Mouse (Mus musculus) midbrain, embryonic 16.5 days (tissue): ENCODE measurements around the gene Rbms2. TPM values are rescaled to one million over a fixed set of nuclear protein-coding genes. Genes with fewer than 3 reads are reported as not detected.
"Not testable (repeated sequence)": the region's sequence is repeated elsewhere in the genome, so short reads cannot be mapped to it uniquely, and the experiment has no call there.

Source experiments
- ATAC-seq: fragments of 200-750 bp; cut with Nextera tagmentation; 2 replicates; pipeline ENCODE4 v1.8.0; 2017; ENCODE audit warnings: moderate TSS enrichment
- H3K27ac ChIP-seq: fragments of 300-500 bp; sonication (generic); 2 replicates; pipeline ENCODE4 v1.5.1; 2014; ENCODE audit warnings: mild to moderate bottlenecking, low read length, mixed read lengths
- H3K27me3 ChIP-seq: fragments of 300-500 bp; sonication (generic); 2 replicates; pipeline ENCODE4 v1.6.1; 2014; ENCODE audit warnings: low read depth, low read length, mixed read lengths; ENCODE audit not compliant: control insufficient read depth, insufficient read depth
- H3K36me3 ChIP-seq: fragments of 300-500 bp; sonication (generic); 2 replicates; pipeline ENCODE4 v1.6.1; 2014; ENCODE audit warnings: mild to moderate bottlenecking, low read length, moderate library complexity, mixed read lengths; ENCODE audit not compliant: control insufficient read depth, insufficient read depth
- H3K4me1 ChIP-seq: fragments of 300-500 bp; sonication (generic); 2 replicates; pipeline ENCODE4 v1.6.1; 2014; ENCODE audit warnings: mild to moderate bottlenecking, low read length, mixed read lengths; ENCODE audit not compliant: control insufficient read depth, insufficient read depth
- H3K4me2 ChIP-seq: fragments of 300-500 bp; sonication (generic); 2 replicates; pipeline ENCODE4 v1.6.1; 2014; ENCODE audit warnings: mild to moderate bottlenecking, low read length, mixed read lengths
- H3K4me3 ChIP-seq: fragments of 300-500 bp; sonication (generic); 2 replicates; pipeline ENCODE4 v1.5.1; 2014; ENCODE audit warnings: low read depth, mild to moderate bottlenecking, low read length, moderate library complexity, mixed read lengths
- H3K9ac ChIP-seq: fragments of 300-500 bp; sonication (generic); 2 replicates; pipeline ENCODE4 v1.6.1; 2014; ENCODE audit warnings: low read depth, low read length, mixed read lengths
- H3K9me3 ChIP-seq: fragments of 300-500 bp; sonication (generic); replicated peaks from 2 replicates; pipeline ENCODE4 v1.6.1; 2014; ENCODE audit warnings: mild to moderate bottlenecking, low read length, mixed read lengths; ENCODE audit not compliant: control insufficient read depth, poor library complexity, severe bottlenecking
- WGBS: fragments of 180-500 bp; shearing (Covaris S2); extraction: QIAGEN DNeasy Blood & Tissue Kit; methylation state at CpG from one replicate; pipeline ENCODE4 v1.1.7; 2014; 5-methylcytosine and 5-hydroxymethylcytosine counted together
- polyA plus RNA-seq: library from polyadenylated mRNA; unstranded; fragments of >200 nt; fragmentation: Nextera tagmentation; extraction: Ambion mirVana; gene quantifications from 2 replicates; pipeline ENCODE4 v1.2.1, GENCODE M21; 2015

The Rbms2 gene
- polyA plus RNA-seq, 1 experiment from 2014 or later, result 7.8 TPM

- 81% methylated on average over 6 of the region's 6 CpGs for WGBS
These were observed 5.3 kb upstream of the Rbms2 start for GRCm38 (mm10) chr10:128185277-128185940.

GRCm38 (mm10) chr10:128184296-128184695, 4.2 kb upstream of the Rbms2 start:
- Histone ChIP-seq H3K9ac (no peak overlapping the region), H3K36me3 (no peaks in the 10 kb centered on the region), H3K4me1 (peaks cover 3% of the 10 kb centered on the region; the same call in 1 of the 2 replicates), H3K4me3 (no peak overlapping the region), H3K27me3 (no peaks in the 10 kb centered on the region), H3K9me3 (no peaks in the 10 kb centered on the region), H3K27ac (no peak overlapping the region), H3K4me2 (no peak overlapping the region)
- WGBS, result 95% methylated on average over 2 of the region's 2 CpGs
- no peak for ATAC-seq

More at GRCm38 (mm10) chr10:128185277-128185940, 5.3 kb upstream of the Rbms2 start:
- Histone ChIP-seq H3K9ac (no peak overlapping the region), H3K27ac (no peak overlapping the region), H3K4me3 (no peak overlapping the region), H3K9me3 (no peaks in the 10 kb centered on the region), H3K4me2 (no peak overlapping the region), H3K27me3 (no peaks in the 10 kb centered on the region), H3K36me3 (no peaks in the 10 kb centered on the region), H3K4me1 (peaks cover 3% of the 10 kb centered on the region; the same call in 1 of the 2 replicates)
- ATAC-seq, result no peak

- no peak overlapping the region for H3K27ac ChIP-seq
- H3K9me3 ChIP-seq, result no peaks in the 10 kb centered on the region
- WGBS, result 82% methylated on average over 4 of the region's 4 CpGs
- no peak overlapping the region for H3K4me2 ChIP-seq
- peaks cover 8% of the 10 kb centered on the region for H3K4me1 ChIP-seq
- no peak; the same call in 1 of the 2 replicates for ATAC-seq
- no peak overlapping the region for H3K9ac ChIP-seq
- no peaks in the 10 kb centered on the region for H3K27me3 ChIP-seq
- no peaks in the 10 kb centered on the region for H3K36me3 ChIP-seq
- no peak overlapping the region for H3K4me3 ChIP-seq
These were observed 2.8 kb downstream of the Rbms2 start for GRCm38 (mm10) chr10:128177316-128177715.

DNA sequence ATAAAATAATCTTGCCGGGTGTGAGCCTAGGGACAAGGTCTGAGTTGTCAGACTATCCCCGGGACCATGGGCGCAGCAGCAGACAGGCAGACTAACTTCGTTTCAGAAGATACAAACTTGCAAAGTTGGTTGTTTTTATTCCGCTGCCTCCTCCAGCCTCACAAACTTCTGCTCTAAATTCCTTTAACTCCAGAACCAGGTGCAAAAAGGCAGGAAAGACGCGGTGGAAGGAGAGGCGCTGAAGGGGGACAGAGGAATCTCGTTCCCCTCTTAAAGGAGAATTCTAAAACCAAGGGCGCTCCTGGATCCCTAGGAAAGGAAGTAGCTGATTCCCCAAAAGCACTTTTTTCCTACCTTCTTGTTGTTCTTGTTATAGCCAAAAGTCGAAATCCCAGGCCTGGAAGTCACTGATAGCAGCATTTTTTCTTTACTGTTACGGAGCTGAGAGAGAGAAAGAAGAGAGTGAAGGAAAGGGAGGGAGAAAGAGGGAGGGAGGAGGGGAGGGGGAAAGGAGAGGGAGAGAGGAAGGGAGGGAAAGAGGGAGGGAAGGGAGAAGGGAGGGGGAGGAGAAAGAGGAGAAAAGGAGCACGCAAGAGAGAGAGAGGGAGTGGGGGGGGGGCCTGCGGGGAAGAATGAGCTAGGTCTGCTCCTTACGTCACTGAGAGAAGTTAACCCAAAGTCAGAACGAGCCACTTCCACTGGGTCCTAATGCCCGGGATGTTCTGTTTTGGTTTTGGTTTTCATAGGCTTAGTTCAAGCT, 3.9 kb downstream of the Rbms2 start:
- ATAC-seq, result peak; percentile 86; the same call in 1 of the 2 replicates
- H3K9ac ChIP-seq, result peak overlapping the region; percentile 18
- 0% methylated on average over 16 of the region's 17 CpGs for WGBS

DNA sequence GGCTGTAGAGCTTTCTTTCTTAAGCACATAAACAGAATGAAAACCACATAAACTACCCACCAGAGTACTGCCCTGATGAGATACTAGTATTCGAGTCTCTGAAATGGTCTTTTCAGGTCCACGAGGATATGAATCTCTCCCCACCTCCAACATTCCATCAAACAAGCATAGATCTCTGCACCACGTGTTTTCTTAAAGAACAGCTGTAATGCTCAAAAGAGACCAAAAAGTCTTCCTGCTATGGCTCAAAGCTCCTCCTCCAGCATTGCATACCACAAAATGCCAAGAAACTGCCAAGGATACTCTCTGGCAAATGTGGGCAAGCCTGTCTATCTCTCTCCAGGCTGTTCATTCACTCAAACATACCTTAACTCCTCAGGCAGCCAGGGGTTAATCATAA, 4.8 kb downstream of the Rbms2 start:
- no peaks in the 10 kb centered on the region for H3K36me3 ChIP-seq
- H3K4me3 ChIP-seq, result peak overlapping the region; percentile 32
- no peak overlapping the region for H3K9ac ChIP-seq
- no peaks in the 10 kb centered on the region for H3K27me3 ChIP-seq
- H3K27ac ChIP-seq, result no peak overlapping the region
- 15% methylated on average over 3 of the region's 3 CpGs for whole genome bisulfite sequencing
- ATAC-seq, result no peak
- H3K4me1 ChIP-seq, result peaks cover 8% of the 10 kb centered on the region
- no peaks in the 10 kb centered on the region for H3K9me3 ChIP-seq
- peak overlapping the region; percentile 53 for H3K4me2 ChIP-seq

More for the DNA sequence above, 3.9 kb downstream of the Rbms2 start:
- H3K4me2 ChIP-seq, result peak overlapping the region; percentile 53
- no peaks in the 10 kb centered on the region for H3K9me3 ChIP-seq
- peak overlapping the region; percentile 32 for H3K4me3 ChIP-seq
- peaks cover 8% of the 10 kb centered on the region for H3K4me1 ChIP-seq
- no peaks in the 10 kb centered on the region for H3K36me3 ChIP-seq
- H3K27me3 ChIP-seq, result no peaks in the 10 kb centered on the region
- H3K27ac ChIP-seq, result peak overlapping the region; percentile 5; the same call in 1 of the 2 replicates

- not testable (repeated sequence) for H3K9me3 ChIP-seq, H3K36me3 ChIP-seq, H3K4me1 ChIP-seq, H3K27ac ChIP-seq, H3K4me2 ChIP-seq, H3K4me3 ChIP-seq, H3K27me3 ChIP-seq, H3K9ac ChIP-seq, ATAC-seq
- 97% methylated on average over 10 of the region's 10 CpGs for WGBS
These were observed 8.7 kb downstream of the Rbms2 start for GRCm38 (mm10) chr10:128171348-128171747.

GRCm38 (mm10) chr10:128167091-128167490, 13.0 kb downstream of the Rbms2 start:
- Histone ChIP-seq H3K9ac (no peak overlapping the region), H3K27ac (no peak overlapping the region), H3K4me3 (no peak overlapping the region), H3K4me1 (no peaks in the 10 kb centered on the region), H3K36me3 (no peaks in the 10 kb centered on the region), H3K9me3 (no peaks in the 10 kb centered on the region), H3K27me3 (no peaks in the 10 kb centered on the region), H3K4me2 (no peak overlapping the region)
- 63% methylated on average over 6 of the region's 6 CpGs for WGBS
- ATAC-seq, result no peak

GRCm38 (mm10) chr10:128165726-128166125, 14.4 kb downstream of the Rbms2 start:
- not testable (repeated sequence) for ATAC-seq, H3K9ac ChIP-seq, H3K27ac ChIP-seq, H3K4me1 ChIP-seq, H3K9me3 ChIP-seq, H3K27me3 ChIP-seq, H3K36me3 ChIP-seq, H3K4me3 ChIP-seq, H3K4me2 ChIP-seq
- WGBS, result 100% methylated on average over 2 of the region's 3 CpGs

GRCm38 (mm10) chr10:128153978-128154377, 26.1 kb downstream of the Rbms2 start:
- Histone ChIP-seq H3K4me3 (no peak overlapping the region), H3K9me3 (no peaks in the 10 kb centered on the region), H3K9ac (no peak overlapping the region), H3K4me1 (no peaks in the 10 kb centered on the region), H3K27me3 (no peaks in the 10 kb centered on the region), H3K36me3 (no peaks in the 10 kb centered on the region), H3K27ac (no peak overlapping the region), H3K4me2 (no peak overlapping the region)
- ATAC-seq, result no peak
- 77% methylated on average over 3 of the region's 3 CpGs for WGBS
